Mouse (Mus musculus): ENCODE data around the gene 4922502D21Rik. TPM values are rescaled to one million over a fixed set of nuclear protein-coding genes. Genes with fewer than 3 reads are reported as not detected.

The 4922502D21Rik gene
- total RNA-seq, 2 experiments from 2014 or later: not detected

GRCm38 (mm10) chr6:129315698-129316097, 15.9 kb downstream of the 4922502D21Rik start:
- no peak for ATAC-seq (replicated peaks; ENCODE audit: low FRiP score, poor library complexity, severe bottlenecking)

GRCm38 (mm10) chr6:129314655-129315168, 16.9 kb downstream of the 4922502D21Rik start:
- ATAC-seq (replicated peaks; ENCODE audit: low FRiP score, poor library complexity, severe bottlenecking): no peak

- ATAC-seq (replicated peaks; ENCODE audit: low FRiP score, poor library complexity, severe bottlenecking): no peak
Observed at GRCm38 (mm10) chr6:129312499-129312898, 19.1 kb downstream of the 4922502D21Rik start.

GRCm38 (mm10) chr6:129304180-129304579, 27.4 kb downstream of the 4922502D21Rik start:
- ATAC-seq (replicated peaks; ENCODE audit: low FRiP score, poor library complexity, severe bottlenecking): no peak

GRCm38 (mm10) chr6:129288708-129289107, 42.9 kb downstream of the 4922502D21Rik start:
- no peak for ATAC-seq (replicated peaks; ENCODE audit: low FRiP score, poor library complexity, severe bottlenecking)

- no peak for ATAC-seq (replicated peaks; ENCODE audit: low FRiP score, poor library complexity, severe bottlenecking)
Observed at GRCm38 (mm10) chr6:129284384-129285104, 47.1 kb downstream of the 4922502D21Rik start.

- ATAC-seq (replicated peaks; ENCODE audit: low FRiP score, poor library complexity, severe bottlenecking): no peak
Observed at GRCm38 (mm10) chr6:129283271-129283670, 48.3 kb downstream of the 4922502D21Rik start.

GRCm38 (mm10) chr6:129276483-129276882, 55.1 kb downstream of the 4922502D21Rik start:
- no peak for ATAC-seq (replicated peaks; ENCODE audit: low FRiP score, poor library complexity, severe bottlenecking)

GRCm38 (mm10) chr6:129275624-129276203, 55.9 kb downstream of the 4922502D21Rik start:
- ATAC-seq (replicated peaks; ENCODE audit: low FRiP score, poor library complexity, severe bottlenecking): no peak

- ATAC-seq (replicated peaks; ENCODE audit: low FRiP score, poor library complexity, severe bottlenecking): no peak
Observed at GRCm38 (mm10) chr6:129275220-129275619, 56.4 kb downstream of the 4922502D21Rik start, which contains the start of gene Cd69. TSS of gene Cd69 (minus strand) at chr6:129275436.

- ATAC-seq (replicated peaks; ENCODE audit: low FRiP score, poor library complexity, severe bottlenecking): no peak
Observed at GRCm38 (mm10) chr6:129274476-129274875, 57.1 kb downstream of the 4922502D21Rik start.

GRCm38 (mm10) chr6:129273662-129274061, 57.9 kb downstream of the 4922502D21Rik start:
- ATAC-seq (replicated peaks; ENCODE audit: low FRiP score, poor library complexity, severe bottlenecking): no peak

Other genes with a start within 250 kb of the 4922502D21Rik start
- gene Clec2e, start 230.9 kb downstream of the 4922502D21Rik start, total RNA-seq (2015; ENCODE audit: low replicate concordance): not detected in 2 replicates
- not detected in 2 replicates for gene Clec2e, start 230.9 kb downstream of the 4922502D21Rik start, total RNA-seq (2017; ENCODE audit: low replicate concordance)
- 4.2 and 9.0 TPM in 2 replicates for gene Clec2d, start 151.2 kb downstream of the 4922502D21Rik start, total RNA-seq (2015; ENCODE audit: low replicate concordance)
- gene Clec2d, start 151.2 kb downstream of the 4922502D21Rik start, total RNA-seq (2017; ENCODE audit: low replicate concordance): 37.6 and 44.3 TPM in 2 replicates
- gene Cd69, start 56.4 kb downstream of the 4922502D21Rik start, total RNA-seq (2015; ENCODE audit: low replicate concordance): 4.2 and 17.3 TPM in 2 replicates
- gene Cd69, start 56.4 kb downstream of the 4922502D21Rik start, total RNA-seq (2017; ENCODE audit: low replicate concordance): 2.6 and 3.7 TPM in 2 replicates
- 153 and 181 TPM in 2 replicates for gene Clec12a, start 10.9 kb upstream of the 4922502D21Rik start, total RNA-seq (2015; ENCODE audit: low replicate concordance)
- 93.7 and 116 TPM in 2 replicates for gene Clec12a, start 10.9 kb upstream of the 4922502D21Rik start, total RNA-seq (2017; ENCODE audit: low replicate concordance)
- gene Clec12b, start 54.1 kb upstream of the 4922502D21Rik start, total RNA-seq (2015; ENCODE audit: low replicate concordance): not detected in 2 replicates
- gene Clec12b, start 54.1 kb upstream of the 4922502D21Rik start, total RNA-seq (2017; ENCODE audit: low replicate concordance): not detected in 2 replicates
- 8.6 TPM in 1 of 2 replicates, not detected in the other for gene Clec1b, start 65.5 kb upstream of the 4922502D21Rik start, total RNA-seq (2015; ENCODE audit: low replicate concordance)
- 0.56 and 4.3 TPM in 2 replicates for gene Clec1b, start 65.5 kb upstream of the 4922502D21Rik start, total RNA-seq (2017; ENCODE audit: low replicate concordance)
- gene Clec9a, start 77.1 kb upstream of the 4922502D21Rik start, total RNA-seq (2015; ENCODE audit: low replicate concordance): 0.63 TPM in 1 of 2 replicates, not detected in the other
- gene Clec9a, start 77.1 kb upstream of the 4922502D21Rik start, total RNA-seq (2017; ENCODE audit: low replicate concordance): 2.0 and 6.6 TPM in 2 replicates
- gene Clec1a, start 120.2 kb upstream of the 4922502D21Rik start, total RNA-seq (2015; ENCODE audit: low replicate concordance): not detected in 2 replicates
- 0.17 and 1.1 TPM in 2 replicates for gene Clec1a, start 120.2 kb upstream of the 4922502D21Rik start, total RNA-seq (2017; ENCODE audit: low replicate concordance)
- gene Olr1, start 175.4 kb upstream of the 4922502D21Rik start, total RNA-seq (2015; ENCODE audit: low replicate concordance): 6.9 and 13.8 TPM in 2 replicates
- 10.0 and 12.6 TPM in 2 replicates for gene Olr1, start 175.4 kb upstream of the 4922502D21Rik start, total RNA-seq (2017; ENCODE audit: low replicate concordance)
- not detected in 2 replicates for gene Tmem52b, start 180.8 kb upstream of the 4922502D21Rik start, total RNA-seq (2015; ENCODE audit: low replicate concordance)
- not detected in 2 replicates for gene Tmem52b, start 180.8 kb upstream of the 4922502D21Rik start, total RNA-seq (2017; ENCODE audit: low replicate concordance)
- 14.0 and 22.6 TPM in 2 replicates for gene Gabarapl1, start 201.4 kb upstream of the 4922502D21Rik start, total RNA-seq (2015; ENCODE audit: low replicate concordance)
- gene Gabarapl1, start 201.4 kb upstream of the 4922502D21Rik start, total RNA-seq (2017; ENCODE audit: low replicate concordance): 31.4 and 36.7 TPM in 2 replicates
- gene Klre1, start 246.1 kb upstream of the 4922502D21Rik start, total RNA-seq (2015; ENCODE audit: low replicate concordance): not detected in 2 replicates
- 1.1 TPM in 1 of 2 replicates, not detected in the other for gene Klre1, start 246.1 kb upstream of the 4922502D21Rik start, total RNA-seq (2017; ENCODE audit: low replicate concordance)

Data from erythroblast, adult 5-6 weeks (primary cell).